Mouse (Mus musculus) forebrain, embryonic 13.5 days (tissue): Measurements from ENCODE around the gene Cgnl1. TPM values are rescaled to one million over a fixed set of nuclear protein-coding genes. Genes with fewer than 3 reads are reported as not detected.

Experiments used
- ATAC-seq: fragments of 200-750 bp; cut with Nextera tagmentation; 2 replicates; pipeline ENCODE4 v1.8.0; 2017
- H3K27ac ChIP-seq: fragments of 300-500 bp; sonication (generic); 2 replicates; pipeline ENCODE4 v1.5.1; 2015; ENCODE audit warnings: inconsistent platforms, mild to moderate bottlenecking, moderate library complexity
- H3K27me3 ChIP-seq: fragments of 300-500 bp; sonication (generic); 2 replicates; pipeline ENCODE4 v1.6.1; 2015; ENCODE audit warnings: mild to moderate bottlenecking, inconsistent platforms
- H3K36me3 ChIP-seq: fragments of 300-500 bp; sonication (generic); 2 replicates; pipeline ENCODE4 v1.6.1; 2015; ENCODE audit warnings: mild to moderate bottlenecking, inconsistent platforms; ENCODE audit not compliant: poor library complexity, severe bottlenecking
- H3K4me1 ChIP-seq: fragments of 300-500 bp; sonication (generic); 2 replicates; pipeline ENCODE4 v1.6.1; 2015; ENCODE audit warnings: inconsistent platforms
- H3K4me2 ChIP-seq: fragments of 300-500 bp; sonication (generic); 2 replicates; pipeline ENCODE4 v1.6.1; 2015; ENCODE audit warnings: inconsistent platforms, mild to moderate bottlenecking, moderate library complexity
- H3K4me3 ChIP-seq: fragments of 300-500 bp; sonication (generic); 2 replicates; pipeline ENCODE4 v1.5.1; 2015; ENCODE audit warnings: mild to moderate bottlenecking, inconsistent platforms
- H3K9ac ChIP-seq: fragments of 300-500 bp; sonication (generic); 2 replicates; pipeline ENCODE4 v1.6.1; 2015; ENCODE audit warnings: mild to moderate bottlenecking, inconsistent platforms
- H3K9me3 ChIP-seq: fragments of 300-500 bp; sonication (generic); replicated peaks from 2 replicates; pipeline ENCODE4 v1.6.1; 2016; ENCODE audit warnings: inconsistent platforms
- WGBS: fragments of 180-500 bp; shearing (Covaris S2); methylation state at CpG from one replicate; pipeline ENCODE4 v1.1.7; 2015; 5-methylcytosine and 5-hydroxymethylcytosine counted together
- polyA plus RNA-seq: library from polyadenylated mRNA; unstranded; fragments of >200 nt; fragmentation: Nextera tagmentation; extraction: Ambion mirVana; gene quantifications from 2 replicates; pipeline ENCODE4 v1.2.1, GENCODE M21; 2015

Cgnl1 gene
- polyA plus RNA-seq, 1 experiment from 2014 or later: 4.0 TPM

- WGBS: 40% methylated on average over 2 of the region's 2 CpGs
- no peak overlapping the region for H3K9ac ChIP-seq
- no peak overlapping the region for H3K27ac ChIP-seq
- peaks cover 59% of the 10 kb centered on the region for H3K27me3 ChIP-seq
- no peaks in the 10 kb centered on the region for H3K36me3 ChIP-seq
- 0 out of 2 replicates have a peak, but pooled peaks cover 2% of the 10 kb centered on the region for H3K9me3 ChIP-seq
- peaks cover 13% of the 10 kb centered on the region for H3K4me1 ChIP-seq
- ATAC-seq: no peak
- H3K4me2 ChIP-seq: no peak overlapping the region
- H3K4me3 ChIP-seq: no peak overlapping the region
These were observed 4.5 kb downstream of the Cgnl1 start for GRCm38 (mm10) chr9:71766902-71767301.

GRCm38 (mm10) chr9:71766306-71766705 is 5.1 kb downstream of the Cgnl1 start:
- no peak for ATAC-seq
- 81% methylated on average over 8 of the region's 8 CpGs for WGBS
- Histone ChIP-seq H3K4me1 (peaks cover 10% of the 10 kb centered on the region), H3K4me3 (no peak overlapping the region), H3K9me3 (no peaks in the 10 kb centered on the region), H3K9ac (no peak overlapping the region), H3K4me2 (no peak overlapping the region), H3K27me3 (peaks cover 53% of the 10 kb centered on the region), H3K27ac (no peak overlapping the region), H3K36me3 (no peaks in the 10 kb centered on the region)

DNA sequence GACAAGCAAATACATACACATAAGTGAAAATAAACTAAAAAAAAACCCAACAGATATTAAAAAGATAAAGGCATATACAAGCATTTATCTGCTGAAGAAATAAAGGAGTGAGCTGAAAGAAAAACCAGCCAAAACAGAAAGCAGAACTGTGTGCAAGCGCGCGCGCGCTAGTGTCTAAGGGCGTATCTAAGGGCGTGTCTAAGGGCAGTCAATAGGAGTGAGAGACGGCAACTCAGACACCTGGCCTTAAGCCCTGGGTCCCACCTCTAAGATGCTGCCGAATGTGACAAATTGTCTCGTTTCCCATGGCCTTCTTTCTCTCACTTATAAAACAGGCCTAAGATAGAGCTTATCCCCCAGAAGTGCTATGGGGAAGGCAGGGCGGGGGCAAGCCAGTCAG is 6.9 kb downstream of the Cgnl1 start:
- Histone ChIP-seq H3K9ac (no peak overlapping the region), H3K27ac (no peak overlapping the region), H3K4me3 (no peak overlapping the region), H3K4me1 (peaks cover 18% of the 10 kb centered on the region), H3K9me3 (no peaks in the 10 kb centered on the region), H3K4me2 (no peak overlapping the region), H3K27me3 (peaks cover 40% of the 10 kb centered on the region), H3K36me3 (no peaks in the 10 kb centered on the region)
- WGBS: 43% methylated on average over 11 of the region's 11 CpGs
- ATAC-seq: no peak

- Histone ChIP-seq H3K4me3 (no peak overlapping the region), H3K4me2 (no peak overlapping the region), H3K9me3 (no peaks in the 10 kb centered on the region), H3K36me3 (no peaks in the 10 kb centered on the region), H3K4me1 (peaks cover 19% of the 10 kb centered on the region), H3K27ac (no peak overlapping the region), H3K27me3 (peaks cover 34% of the 10 kb centered on the region), H3K9ac (no peak overlapping the region)
- no peak for ATAC-seq
- WGBS: 7% methylated on average over 1 of the region's 1 CpGs
These were observed 8.1 kb downstream of the Cgnl1 start for GRCm38 (mm10) chr9:71763273-71763672.

GRCm38 (mm10) chr9:71761663-71762062 is 9.7 kb downstream of the Cgnl1 start:
- H3K9me3 ChIP-seq: no peaks in the 10 kb centered on the region
- H3K36me3 ChIP-seq: no peaks in the 10 kb centered on the region
- H3K4me1 ChIP-seq: peaks cover 19% of the 10 kb centered on the region
- no peak overlapping the region for H3K4me2 ChIP-seq
- whole genome bisulfite sequencing: 89% methylated on average over 4 of the region's 4 CpGs
- no peak overlapping the region for H3K9ac ChIP-seq
- H3K27ac ChIP-seq: no peak overlapping the region
- no peak for ATAC-seq
- H3K4me3 ChIP-seq: no peak overlapping the region
- H3K27me3 ChIP-seq: peaks cover 35% of the 10 kb centered on the region

DNA sequence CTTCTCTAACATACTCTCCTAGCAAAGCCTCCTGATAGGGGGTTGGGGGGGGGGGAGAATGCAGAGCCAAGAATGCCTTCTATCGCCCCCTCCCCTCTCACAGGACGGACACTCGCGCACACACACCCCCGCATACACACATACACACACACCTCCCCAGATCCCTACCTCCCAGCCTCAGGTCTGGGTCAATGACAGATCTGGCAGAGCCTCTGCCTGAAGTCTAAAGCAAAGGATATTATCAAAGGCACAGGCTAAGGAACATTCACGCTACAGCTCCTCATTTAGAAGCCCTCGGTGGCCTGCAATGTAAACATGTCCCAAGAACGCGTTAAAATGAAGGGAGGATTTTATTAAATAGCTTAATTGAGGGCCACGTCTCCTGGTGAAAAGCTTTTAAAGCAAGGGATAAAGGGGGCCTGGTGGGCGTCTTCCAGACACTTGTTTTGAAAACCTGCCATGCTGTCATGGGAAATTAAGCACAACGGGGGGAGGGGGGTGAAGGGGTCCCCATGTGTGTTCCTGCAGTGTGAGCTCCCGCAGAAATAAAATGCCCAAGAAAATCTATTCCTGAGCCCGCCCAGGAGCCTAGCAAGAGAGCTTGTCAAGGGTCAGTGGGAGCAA is 10.8 kb downstream of the Cgnl1 start:
- peaks cover 32% of the 10 kb centered on the region for H3K27me3 ChIP-seq
- H3K27ac ChIP-seq: no peak overlapping the region
- H3K9me3 ChIP-seq: no peaks in the 10 kb centered on the region
- peak overlapping the region; percentile 30 for H3K4me2 ChIP-seq
- WGBS: 3% methylated on average over 14 of the region's 14 CpGs
- peak; percentile 50; the same call in 1 of the 2 replicates for ATAC-seq
- H3K9ac ChIP-seq: no peak overlapping the region
- no peak overlapping the region for H3K4me3 ChIP-seq
- peaks cover 19% of the 10 kb centered on the region for H3K4me1 ChIP-seq
- H3K36me3 ChIP-seq: no peaks in the 10 kb centered on the region

- H3K4me3 ChIP-seq: no peak overlapping the region
- WGBS: 5% methylated on average over 5 of the region's 5 CpGs
- 0 out of 2 replicates have a peak overlapping the region, but pooled peaks have one; percentile 30 for H3K4me2 ChIP-seq
- peaks cover 32% of the 10 kb centered on the region for H3K27me3 ChIP-seq
- no peaks in the 10 kb centered on the region for H3K9me3 ChIP-seq
- H3K36me3 ChIP-seq: no peaks in the 10 kb centered on the region
- no peak overlapping the region for H3K27ac ChIP-seq
- no peak for ATAC-seq
- peaks cover 19% of the 10 kb centered on the region for H3K4me1 ChIP-seq
- H3K9ac ChIP-seq: no peak overlapping the region
These were observed 11.5 kb downstream of the Cgnl1 start for GRCm38 (mm10) chr9:71759893-71760292.

GRCm38 (mm10) chr9:71757386-71757785 is 14.0 kb downstream of the Cgnl1 start:
- peaks cover 25% of the 10 kb centered on the region for H3K27me3 ChIP-seq
- H3K9me3 ChIP-seq: no peaks in the 10 kb centered on the region
- no peaks in the 10 kb centered on the region for H3K36me3 ChIP-seq
- no peak overlapping the region for H3K27ac ChIP-seq
- no peak overlapping the region for H3K9ac ChIP-seq
- 85% methylated on average over 8 of the region's 8 CpGs for WGBS
- ATAC-seq: no peak
- peaks cover 19% of the 10 kb centered on the region for H3K4me1 ChIP-seq
- H3K4me2 ChIP-seq: no peak overlapping the region
- no peak overlapping the region for H3K4me3 ChIP-seq

- 38% methylated on average over 4 of the region's 4 CpGs for WGBS
- H3K27me3 ChIP-seq: peaks cover 25% of the 10 kb centered on the region
These were observed 14.5 kb downstream of the Cgnl1 start for GRCm38 (mm10) chr9:71756916-71757315.

DNA sequence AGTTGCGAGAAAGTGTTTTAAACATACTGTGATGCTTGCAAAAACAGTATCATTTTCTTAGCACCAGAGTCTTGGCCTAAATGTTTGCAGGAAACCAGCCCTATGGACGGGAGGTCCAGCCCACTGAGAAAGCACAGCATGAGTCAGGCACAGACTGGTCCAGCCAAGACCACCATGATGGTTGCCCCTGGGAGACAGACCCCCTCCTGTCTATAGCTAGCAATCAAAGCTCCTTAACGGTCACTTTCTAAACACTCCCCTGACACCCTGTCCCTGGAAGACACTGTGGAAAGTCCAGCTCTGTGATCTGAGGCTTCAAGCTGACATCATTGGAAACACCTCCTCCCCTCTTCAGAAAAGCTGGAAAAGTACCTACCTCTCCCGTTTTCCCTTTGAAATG is 17.4 kb downstream of the Cgnl1 start:
- Histone ChIP-seq H3K27me3 (peaks cover 19% of the 10 kb centered on the region), H3K27ac (no peak overlapping the region), H3K4me3 (no peak overlapping the region), H3K4me2 (no peak overlapping the region), H3K9me3 (no peaks in the 10 kb centered on the region), H3K36me3 (no peaks in the 10 kb centered on the region), H3K9ac (no peak overlapping the region), H3K4me1 (peaks cover 13% of the 10 kb centered on the region)
- ATAC-seq: no peak
- WGBS: 60% methylated on average over 4 of the region's 4 CpGs

More at GRCm38 (mm10) chr9:71756916-71757315, 14.5 kb downstream of the Cgnl1 start:
- no peak overlapping the region for H3K4me2 ChIP-seq
- no peak for ATAC-seq
- H3K9me3 ChIP-seq: no peaks in the 10 kb centered on the region
- H3K36me3 ChIP-seq: no peaks in the 10 kb centered on the region
- no peak overlapping the region for H3K9ac ChIP-seq
- no peak overlapping the region for H3K27ac ChIP-seq
- peaks cover 19% of the 10 kb centered on the region for H3K4me1 ChIP-seq
- no peak overlapping the region for H3K4me3 ChIP-seq

DNA sequence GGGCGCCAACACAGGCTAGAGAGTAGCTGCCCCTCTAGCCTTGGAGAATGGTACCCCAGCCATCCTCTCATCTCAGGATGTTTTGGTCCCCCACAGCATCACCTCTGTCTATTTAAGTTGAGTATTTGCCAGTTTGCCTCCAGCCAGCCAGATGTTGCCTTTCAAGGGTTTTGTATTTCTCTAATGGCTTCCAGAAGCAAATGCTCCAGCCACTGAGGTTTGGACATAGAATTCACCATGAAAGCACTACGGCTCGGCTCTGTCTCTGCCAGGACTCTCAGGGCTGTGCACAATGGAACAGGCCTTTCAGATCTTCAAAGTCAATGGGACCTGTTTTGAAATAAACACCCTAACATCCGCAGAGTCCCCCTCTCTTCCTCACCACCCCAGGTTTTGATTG is 17.9 kb downstream of the Cgnl1 start:
- WGBS: 56% methylated on average over 4 of the region's 4 CpGs
- Histone ChIP-seq H3K36me3 (no peaks in the 10 kb centered on the region), H3K27me3 (peaks cover 16% of the 10 kb centered on the region), H3K9ac (no peak overlapping the region), H3K27ac (no peak overlapping the region), H3K4me1 (peaks cover 13% of the 10 kb centered on the region), H3K4me2 (no peak overlapping the region), H3K9me3 (no peaks in the 10 kb centered on the region), H3K4me3 (no peak overlapping the region)
- ATAC-seq: no peak

DNA sequence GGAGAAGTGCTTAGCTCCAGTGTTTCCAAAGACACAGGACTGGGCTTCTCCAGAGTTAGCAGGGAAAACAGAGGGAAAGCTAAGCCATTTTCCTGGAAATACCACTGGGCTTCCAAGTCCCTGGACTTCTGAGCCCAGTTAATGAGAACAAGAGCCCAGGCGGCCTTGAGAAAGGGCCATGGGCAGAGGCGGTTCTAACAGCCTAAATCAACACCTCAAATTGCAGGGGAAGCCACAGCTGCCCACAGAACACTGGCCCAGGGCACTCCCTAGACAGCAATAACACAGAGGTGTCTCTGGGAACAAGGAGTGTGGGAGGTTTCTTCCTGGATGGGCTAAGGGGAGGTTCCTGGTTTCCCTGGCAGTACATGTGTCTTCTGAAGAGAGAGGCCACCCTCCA is 18.3 kb downstream of the Cgnl1 start:
- WGBS: 79% methylated on average over 2 of the region's 2 CpGs
- no peak for ATAC-seq
- Histone ChIP-seq H3K4me2 (no peak overlapping the region), H3K36me3 (no peaks in the 10 kb centered on the region), H3K9ac (no peak overlapping the region), H3K9me3 (no peaks in the 10 kb centered on the region), H3K27me3 (peaks cover 12% of the 10 kb centered on the region), H3K4me3 (no peak overlapping the region), H3K27ac (no peak overlapping the region), H3K4me1 (peaks cover 13% of the 10 kb centered on the region)
